Mouse (Mus musculus) R1 (cell line): ENCODE results near the gene Reep3.

Experiments used
- DNase-seq: peaks from one replicate; pipeline ENCODE4 v3.0.0-alpha.2; 2018; ENCODE audit warnings: low read depth, low spot score

Reep3 gene

DNA sequence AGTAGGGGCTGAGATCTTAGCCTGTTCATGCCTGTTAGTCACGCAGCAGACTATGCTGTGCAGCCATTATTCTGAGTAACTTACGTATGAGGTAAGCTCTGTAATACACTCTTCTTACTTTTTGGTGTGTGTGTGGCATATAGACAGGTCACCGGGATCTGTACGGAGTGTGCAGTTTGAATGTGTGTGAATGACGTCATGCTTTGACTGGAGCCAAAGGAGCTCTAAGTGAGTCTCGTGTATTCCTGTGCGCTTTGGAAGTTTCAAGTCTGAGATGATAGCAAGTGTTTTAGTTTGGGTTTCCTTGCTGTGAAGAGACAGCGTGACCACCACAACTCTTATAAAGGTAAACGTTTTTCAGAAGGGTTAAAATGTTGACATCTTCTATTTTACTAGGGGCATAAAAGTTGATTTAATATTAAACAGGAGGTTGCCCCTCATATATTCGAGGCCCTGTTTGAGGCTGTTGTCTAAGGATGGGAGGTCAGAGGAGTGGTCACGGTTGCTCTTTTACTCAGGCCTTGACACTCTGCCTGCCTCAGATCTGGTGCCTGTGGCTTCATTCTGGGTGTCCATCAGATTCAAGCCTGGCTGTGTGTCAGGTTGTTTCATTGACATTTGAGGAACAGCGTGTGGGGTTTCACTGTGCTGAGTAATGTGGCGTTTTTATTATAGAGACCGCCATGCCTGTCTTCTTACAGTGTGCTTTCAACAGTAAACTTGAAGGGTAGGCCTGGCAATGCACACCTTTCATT is 14.5 kb upstream of the Reep3 start:
- DNase-seq: no peak

DNA sequence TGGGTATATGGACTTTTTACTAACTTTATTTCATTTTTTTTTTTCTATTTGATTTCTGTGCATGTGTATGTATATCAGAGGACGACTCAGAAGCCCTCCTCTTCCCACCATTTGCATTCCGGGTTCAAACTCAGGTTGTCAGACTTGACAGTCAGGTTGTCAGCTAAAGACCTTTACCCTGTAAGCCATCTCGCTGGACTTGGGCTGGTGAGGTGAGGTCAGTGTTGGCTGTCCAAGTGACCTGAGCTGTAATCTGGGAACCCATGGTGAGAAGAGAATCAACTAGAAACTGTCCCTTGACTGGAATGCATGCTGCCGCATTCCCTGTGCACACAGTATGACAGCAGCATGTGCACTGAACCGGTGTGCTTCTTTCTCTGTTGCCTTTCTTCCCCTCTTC is 12.9 kb upstream of the Reep3 start:
- no peak for DNase-seq

DNA sequence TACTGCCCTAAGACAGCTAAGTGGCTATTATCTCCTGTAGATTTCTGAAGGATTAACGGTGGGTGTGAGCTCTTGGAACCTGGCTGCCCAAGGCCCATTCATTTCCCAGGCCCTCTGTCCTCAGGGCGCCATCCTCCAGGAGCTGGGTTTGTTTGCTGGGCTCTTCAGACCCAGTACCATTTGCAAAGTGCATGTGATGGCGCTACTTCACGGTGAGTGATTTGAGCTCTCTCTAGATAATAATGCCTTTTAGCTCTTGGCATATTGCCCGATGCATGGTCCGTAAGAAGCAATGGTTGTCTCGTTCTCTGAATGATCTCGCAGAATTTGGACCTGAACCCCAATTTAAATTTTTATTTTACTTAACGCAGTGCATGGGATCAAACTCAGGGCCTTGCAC is 11.4 kb upstream of the Reep3 start:
- no peak for DNase-seq

GRCm38 (mm10) chr10:67107017-67107761 is 10.4 kb upstream of the Reep3 start:
- peak; percentile 94 for DNase-seq

DNA sequence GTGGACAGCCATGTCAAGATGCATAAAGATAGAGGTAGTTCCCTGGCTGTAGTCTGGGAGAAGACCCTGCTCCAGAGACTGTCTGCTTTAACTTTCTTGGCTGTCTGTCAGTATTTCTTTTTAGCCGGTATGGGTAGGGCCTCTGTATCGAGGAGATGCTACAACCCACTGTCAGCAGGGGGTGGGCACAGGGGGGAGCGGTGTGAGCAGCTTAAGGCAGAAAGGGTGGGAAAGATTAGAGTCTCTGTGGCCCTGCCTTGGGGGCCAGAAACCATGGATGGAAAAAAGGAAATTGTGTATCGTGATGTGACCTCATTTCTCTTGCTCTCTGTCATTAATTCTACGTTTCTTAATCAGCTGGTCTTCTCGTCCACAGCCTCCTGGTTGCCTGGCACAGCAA is 9.7 kb upstream of the Reep3 start:
- DNase-seq: no peak

DNA sequence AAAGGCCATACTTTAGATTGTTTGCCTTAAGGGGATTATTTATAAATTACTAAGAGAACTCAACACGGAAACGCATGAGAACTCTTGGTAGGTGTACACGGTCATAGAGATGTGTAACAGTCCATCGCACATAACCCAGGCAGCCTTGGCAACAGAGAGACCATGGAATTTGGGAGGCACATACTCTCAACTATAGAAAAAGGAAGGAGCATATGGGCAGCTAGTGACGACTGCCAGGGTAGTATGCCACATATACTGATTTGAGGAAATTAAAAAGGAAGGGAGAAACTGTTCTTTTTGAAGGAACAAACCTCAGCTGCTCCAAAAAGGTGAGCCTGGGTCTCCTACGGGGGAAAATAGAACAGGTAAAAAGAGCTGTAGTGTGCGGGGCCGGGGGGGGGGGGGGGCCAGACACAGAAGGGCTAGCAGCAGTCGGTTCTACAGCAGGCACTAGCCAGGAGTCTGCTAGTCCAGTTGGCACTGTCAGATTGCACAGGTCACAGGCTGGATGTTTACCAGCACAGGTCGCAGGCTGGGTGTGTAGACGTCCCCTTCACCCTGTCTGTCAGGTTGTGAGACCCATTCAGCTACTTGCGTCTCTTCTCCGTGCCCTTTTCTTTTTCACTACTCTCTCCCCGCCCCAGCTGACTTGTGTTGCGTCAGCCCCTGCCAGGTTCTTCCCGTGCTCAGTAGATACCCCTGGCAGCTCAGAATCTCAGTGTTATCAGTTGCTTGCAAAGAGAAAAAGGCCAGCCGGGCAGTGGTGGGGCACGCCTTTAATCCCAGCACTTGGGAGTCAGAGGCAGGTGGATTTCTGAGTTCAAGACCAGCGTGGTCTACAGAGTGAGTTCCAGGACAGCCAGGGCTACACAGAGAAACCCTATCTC is 8.8 kb upstream of the Reep3 start:
- no peak for DNase-seq

DNA sequence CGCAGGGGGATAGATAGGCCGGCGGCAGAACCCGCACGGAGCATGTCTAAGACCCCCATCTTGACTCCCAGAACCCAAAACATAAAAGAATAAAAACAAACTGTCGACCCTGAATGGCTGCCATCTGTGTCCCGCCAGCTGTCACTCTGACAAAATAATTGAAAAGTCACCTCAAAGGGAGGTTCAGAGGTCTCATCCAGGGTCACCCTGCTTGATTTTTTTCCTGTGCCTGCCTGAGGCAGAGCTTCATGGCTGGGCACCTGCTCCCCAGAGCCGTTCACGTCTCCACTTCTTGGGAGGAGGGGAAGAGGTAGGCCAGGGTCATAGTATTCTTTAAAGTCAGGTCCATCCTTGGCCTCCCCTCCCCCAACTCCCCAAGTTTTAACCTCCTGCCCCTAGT is 7.8 kb upstream of the Reep3 start:
- no peak for DNase-seq

DNA sequence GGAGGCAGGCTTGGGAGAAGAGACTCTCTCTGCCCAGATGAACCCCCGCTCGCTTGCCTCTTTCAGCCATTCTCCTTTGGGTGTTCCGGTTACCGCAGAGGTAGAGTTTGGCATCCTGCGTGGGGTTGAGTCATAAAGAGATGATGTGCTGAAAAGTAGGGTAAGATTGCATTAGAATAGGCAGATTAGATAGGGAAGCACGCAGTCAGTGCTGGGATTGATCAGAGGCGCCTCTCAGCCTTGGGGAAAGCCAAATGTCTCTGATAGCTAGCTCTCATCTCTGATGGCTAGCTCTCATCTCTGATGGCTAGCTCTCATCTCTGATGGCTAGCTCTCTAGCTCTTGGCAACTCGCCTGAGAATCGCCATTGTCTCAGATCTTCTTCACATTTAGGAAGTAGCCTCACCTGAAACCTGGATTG is 4.1 kb upstream of the Reep3 start:
- peak; percentile 87 for DNase-seq

- peak; percentile 100 for DNase-seq
These were observed 3.4 kb upstream of the Reep3 start for GRCm38 (mm10) chr10:67100011-67100661.

GRCm38 (mm10) chr10:67099183-67099929 is 2.6 kb upstream of the Reep3 start:
- peak; percentile 60 for DNase-seq

- peak; percentile 88 for DNase-seq
These were observed 1.8 kb upstream of the Reep3 start for GRCm38 (mm10) chr10:67098408-67099050.

DNA sequence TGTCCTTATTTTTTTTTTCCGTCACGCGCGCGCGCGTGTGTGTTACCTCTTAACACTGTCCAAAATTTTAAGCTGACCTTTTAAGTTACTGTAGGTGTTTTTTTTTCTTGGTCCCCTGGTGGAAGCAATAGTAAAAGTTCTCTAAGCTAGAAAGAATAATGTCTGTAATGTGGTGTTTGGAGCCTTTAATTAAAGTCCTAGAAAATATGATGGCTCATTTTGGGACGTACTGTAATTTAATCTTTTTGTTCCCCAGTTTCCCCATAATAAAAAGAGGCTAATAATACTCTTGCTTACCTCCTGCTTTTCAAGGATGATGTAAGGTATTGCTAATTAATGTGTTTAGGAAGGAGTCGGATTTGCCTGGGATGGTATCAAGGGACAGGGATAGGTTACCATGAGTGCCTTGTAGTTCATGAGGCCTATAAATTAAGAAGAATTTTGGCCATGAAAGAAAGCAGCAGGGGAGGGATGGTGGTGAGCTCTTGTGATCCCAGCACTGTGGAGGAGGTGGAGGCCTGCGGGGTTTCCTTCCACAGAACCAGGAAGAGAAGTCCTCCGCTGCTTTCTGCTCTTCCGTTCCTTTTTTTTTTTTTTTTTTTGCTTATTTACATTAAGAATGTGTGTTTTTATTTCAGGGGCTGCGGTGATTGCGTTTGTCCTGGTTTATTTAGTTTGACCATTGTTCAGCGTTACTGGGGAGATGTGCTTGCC is 849 bp upstream of the Reep3 start:
- peak; percentile 60 for DNase-seq

- peak; percentile 98 for DNase-seq
These were observed 736 bp downstream of the Reep3 start, which contains the start of gene Jmjd1c for GRCm38 (mm10) chr10:67095798-67096620. TSS of gene Jmjd1c (plus strand) at chr10:67096125.

GRCm38 (mm10) chr10:67094922-67095321 is 1.8 kb downstream of the Reep3 start:
- DNase-seq: no peak

- peak; percentile 67 for DNase-seq
These were observed 6.1 kb downstream of the Reep3 start for GRCm38 (mm10) chr10:67090611-67091010.

- DNase-seq: no peak
These were observed 9.1 kb downstream of the Reep3 start for GRCm38 (mm10) chr10:67087447-67088226.

DNA sequence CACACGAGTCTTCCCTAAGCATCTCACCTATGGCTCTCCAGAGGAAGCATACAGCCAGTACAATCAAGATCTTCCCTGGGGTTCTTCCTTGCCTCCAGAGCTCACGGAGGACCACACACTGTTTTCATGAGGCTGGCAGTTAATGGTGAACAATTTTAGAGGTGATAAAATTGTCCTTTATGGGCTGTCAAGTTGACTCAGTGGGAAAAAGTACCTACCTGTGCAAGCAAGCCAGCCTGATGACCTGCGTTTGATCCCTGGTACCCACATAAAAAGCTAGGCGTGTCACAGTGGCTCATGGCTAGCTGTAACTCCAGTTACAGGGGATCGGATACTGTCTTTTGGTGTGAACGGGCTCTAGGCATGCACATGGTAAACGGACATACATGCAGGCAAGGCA is 10.8 kb downstream of the Reep3 start:
- no peak for DNase-seq

- no peak for DNase-seq
These were observed 11.6 kb downstream of the Reep3 start for GRCm38 (mm10) chr10:67085124-67085523.
